Mouse (Mus musculus) small intestine, adult 2 months (tissue): ENCODE results near the gene Arpc3.

Experiments
- CTCF ChIP-seq: fragments of 200-500 bp; IDR thresholded peaks from 2 replicates; pipeline ENCODE4 v1.5.1; 2012; ENCODE audit warnings: low read depth, mild to moderate bottlenecking, control low read depth, inconsistent platforms, low read length, moderate library complexity, mixed read lengths; ENCODE audit not compliant: insufficient replicate concordance, insufficient read length; ENCODE audit errors: extremely low read depth
- POLR2A ChIP-seq: fragments of 200-500 bp; IDR thresholded peaks from 2 replicates; pipeline ENCODE4 v1.6.1; 2012; ENCODE audit warnings: low read depth, mild to moderate bottlenecking, control low read depth, inconsistent platforms, low read length, moderate library complexity

DNA sequence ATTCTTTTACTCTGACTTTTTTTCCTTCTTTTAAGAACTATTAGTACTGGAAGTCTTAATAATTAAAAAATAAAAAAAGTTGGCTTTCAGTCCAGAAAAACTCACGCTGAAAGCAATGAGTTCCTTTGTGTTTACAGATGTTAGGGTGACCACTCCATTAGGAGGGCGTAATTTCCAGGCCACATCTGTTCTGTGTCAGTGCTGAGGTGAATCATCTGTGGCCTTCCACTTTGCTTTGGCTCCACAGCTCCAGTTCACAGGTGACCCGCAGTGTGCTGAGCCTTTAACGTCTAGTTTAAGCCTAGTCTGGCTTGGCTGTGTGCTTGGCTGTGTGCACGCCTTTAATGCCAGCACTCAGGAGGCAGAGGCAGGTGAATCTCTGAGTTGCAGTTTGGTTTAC is 20.2 kb downstream of the Arpc3 start:
- TF ChIP-seq CTCF (no peak), POLR2A (no peak)
